Mouse (Mus musculus) lung, postnatal 0 days (tissue): Measurements from ENCODE around the gene Ndufb10.

ENCODE experiments used
- CTCF ChIP-seq: IDR thresholded peaks from 2 replicates; pipeline ENCODE4 v1.5.1; 2016; ENCODE audit warnings: antibody characterized with exemption, mild to moderate bottlenecking
- EP300 ChIP-seq: IDR thresholded peaks from 2 replicates; pipeline ENCODE4 v1.6.1; 2016; ENCODE audit warnings: antibody characterized with exemption, mild to moderate bottlenecking, control low read depth

GRCm38 (mm10) chr17:24676187-24676586, 48.1 kb downstream of the Ndufb10 start:
- TF ChIP-seq CTCF (peak; percentile 87), EP300 (no peak)
